Mouse (Mus musculus): ENCODE data around the gene Arrdc2. TPM values are rescaled to one million over a fixed set of nuclear protein-coding genes. Genes with fewer than 3 reads are reported as not detected.
"Not testable (repeated sequence)": the region's sequence is repeated elsewhere in the genome, so short reads cannot be mapped to it uniquely, and the experiment has no call there.

Gene Arrdc2
- total RNA-seq, 2 experiments from 2014 or later, result 27.3 to 62.9 TPM

- peak; percentile 49 for ATAC-seq (replicated peaks; ENCODE audit: low FRiP score, poor library complexity, severe bottlenecking)
Measured at GRCm38 (mm10) chr8:70843214-70843773, 3.8 kb upstream of the Arrdc2 start.

DNA sequence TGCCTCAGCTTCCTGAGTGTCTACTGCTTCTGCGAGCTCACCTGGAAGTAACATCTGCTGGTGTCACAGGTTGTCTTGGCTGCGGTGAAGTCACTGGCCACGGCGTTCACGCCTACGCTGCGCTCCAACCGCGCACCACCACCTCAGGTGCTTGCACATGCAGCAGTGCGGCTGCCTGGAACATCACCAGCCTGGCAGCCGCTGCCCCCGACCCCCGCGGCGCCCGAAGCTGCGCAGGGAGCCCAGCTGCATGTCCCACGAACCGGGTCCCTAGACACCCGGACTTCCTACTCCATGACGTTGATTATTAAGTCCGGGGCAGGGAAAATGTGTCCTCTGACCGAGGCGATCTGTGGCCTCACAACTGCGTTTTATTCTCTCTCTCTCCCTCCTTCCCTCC, 3.0 kb upstream of the Arrdc2 start:
- ATAC-seq (replicated peaks; ENCODE audit: low FRiP score, poor library complexity, severe bottlenecking), result no peak

GRCm38 (mm10) chr8:70841147-70842072, 1.9 kb upstream of the Arrdc2 start:
- ATAC-seq (replicated peaks; ENCODE audit: low FRiP score, poor library complexity, severe bottlenecking), result peak; percentile 35

DNA sequence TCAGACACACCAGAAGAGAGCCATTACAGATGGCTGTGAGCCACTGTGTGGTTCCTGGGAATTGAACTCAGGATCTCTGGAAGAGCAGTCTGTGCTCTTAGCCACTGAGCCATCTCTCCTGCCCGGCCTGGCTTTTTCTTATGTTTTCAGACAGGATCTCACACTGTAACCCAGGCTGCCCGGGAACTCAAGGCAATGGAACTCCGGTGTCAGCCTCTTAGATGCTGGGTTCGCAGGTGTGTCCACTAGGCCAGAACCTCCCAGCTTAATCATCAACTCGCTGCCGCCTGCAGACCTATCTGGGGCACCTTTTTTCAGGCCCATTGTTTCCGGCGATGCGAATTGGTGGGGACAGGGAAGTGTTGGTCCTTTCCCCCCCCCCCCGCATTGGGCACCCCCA, 1.1 kb upstream of the Arrdc2 start:
- no peak for ATAC-seq (replicated peaks; ENCODE audit: low FRiP score, poor library complexity, severe bottlenecking)

DNA sequence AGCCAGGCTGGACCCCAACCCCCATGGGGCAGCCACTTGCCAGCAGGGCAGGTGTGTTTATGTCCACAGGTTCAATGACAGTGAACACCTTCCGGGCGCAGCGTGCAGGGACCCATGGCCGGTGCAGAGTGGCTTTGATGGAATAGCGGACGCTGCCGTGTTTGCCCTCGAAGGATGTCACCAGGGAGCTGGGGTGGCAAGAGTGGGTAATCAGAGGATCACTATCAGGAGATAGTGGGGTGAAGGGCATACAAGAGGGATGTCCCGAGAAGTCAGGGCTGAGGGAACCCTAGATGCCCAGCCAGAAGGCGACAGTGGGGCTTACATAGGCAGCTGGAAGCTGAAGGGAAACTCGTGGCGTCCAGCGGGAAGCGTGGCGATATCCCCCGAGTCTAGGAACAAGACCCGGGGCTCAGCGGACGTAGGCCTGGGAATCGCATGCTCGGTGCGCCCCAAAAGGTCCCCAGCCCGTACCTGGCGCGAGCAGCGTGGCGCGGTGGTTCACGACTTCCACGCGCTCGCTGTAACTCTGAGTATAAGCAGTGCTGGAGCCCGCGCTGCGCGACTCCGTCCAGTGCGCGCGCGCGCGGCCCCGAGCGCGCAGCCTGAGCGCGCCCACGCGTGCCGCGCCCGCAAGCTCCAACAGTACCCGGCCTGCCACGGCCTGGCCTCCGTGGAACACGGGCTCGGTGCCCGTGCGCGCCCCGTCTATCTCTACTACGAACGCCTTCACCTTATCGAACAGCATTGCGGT, 689 bp downstream of the Arrdc2 start:
- peak; percentile 5; the same call in 1 of the 2 replicates for ATAC-seq (replicated peaks; ENCODE audit: low FRiP score, poor library complexity, severe bottlenecking)

DNA sequence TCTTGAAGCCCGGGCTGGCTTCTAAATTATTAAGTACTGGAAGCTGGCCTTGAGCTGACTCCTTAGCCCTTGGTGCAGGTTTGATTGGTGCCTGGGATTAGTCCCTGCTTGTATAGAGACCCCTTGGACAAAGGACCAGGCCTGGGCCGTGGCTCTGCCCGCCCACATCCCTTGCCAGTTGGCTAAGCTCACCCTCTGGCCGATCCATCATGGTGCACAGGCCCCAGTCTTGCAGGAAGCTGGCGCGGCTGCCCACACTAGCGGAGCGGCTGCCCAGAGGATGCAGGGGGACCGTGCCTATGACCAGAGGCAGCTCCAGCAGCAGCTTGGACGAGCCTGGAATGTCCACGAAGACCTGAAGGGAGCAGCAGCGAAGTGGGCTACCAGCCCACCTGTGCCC, 2.9 kb downstream of the Arrdc2 start:
- ATAC-seq (replicated peaks; ENCODE audit: low FRiP score, poor library complexity, severe bottlenecking), result no peak

DNA sequence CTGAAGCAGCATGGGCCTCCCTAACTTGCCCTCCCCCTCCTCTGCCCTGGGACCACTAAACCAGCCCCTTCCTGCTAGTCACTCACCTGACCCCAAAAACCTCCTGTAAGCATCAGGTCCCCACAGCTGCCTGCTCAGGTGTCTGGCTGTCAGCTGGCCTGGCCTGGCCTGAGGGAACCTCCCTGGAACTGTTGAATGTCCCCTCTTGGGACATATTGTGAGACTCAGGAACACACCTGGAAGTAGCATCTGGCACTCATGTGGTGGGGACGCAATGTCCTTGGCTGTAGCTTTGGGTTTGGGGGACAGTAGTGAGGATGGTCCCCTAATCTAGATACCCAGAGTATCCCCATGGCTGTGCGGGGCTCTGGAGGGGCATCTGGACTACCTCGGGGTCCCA, 5.4 kb downstream of the Arrdc2 start:
- no peak for ATAC-seq (replicated peaks; ENCODE audit: low FRiP score, poor library complexity, severe bottlenecking)

DNA sequence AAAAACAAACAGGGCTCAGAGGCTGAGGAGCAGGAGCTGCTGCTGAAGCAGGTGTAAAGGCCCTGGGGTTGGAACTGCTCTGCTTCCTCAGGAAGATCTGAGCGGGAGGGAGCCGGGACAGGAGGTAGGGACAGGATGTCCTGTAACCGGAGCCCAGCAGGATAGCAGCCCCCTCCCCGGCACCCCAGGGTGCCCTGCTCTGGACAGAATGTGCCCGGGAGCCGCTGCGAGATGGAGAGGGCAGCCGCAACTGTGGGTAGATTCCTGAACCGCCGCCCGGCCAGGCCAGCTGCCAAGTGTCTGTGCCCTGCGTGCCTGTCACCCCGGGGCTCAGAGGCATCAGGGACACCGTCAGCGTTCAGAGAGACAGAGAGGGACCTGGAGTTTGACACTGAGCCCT, 6.0 kb downstream of the Arrdc2 start:
- ATAC-seq (replicated peaks; ENCODE audit: low FRiP score, poor library complexity, severe bottlenecking), result peak; percentile 20; the same call in 1 of the 2 replicates

GRCm38 (mm10) chr8:70833018-70833482, 6.5 kb downstream of the Arrdc2 start:
- no peak for ATAC-seq (replicated peaks; ENCODE audit: low FRiP score, poor library complexity, severe bottlenecking)

GRCm38 (mm10) chr8:70832371-70832770, 7.1 kb downstream of the Arrdc2 start:
- ATAC-seq (replicated peaks; ENCODE audit: low FRiP score, poor library complexity, severe bottlenecking), result no peak

DNA sequence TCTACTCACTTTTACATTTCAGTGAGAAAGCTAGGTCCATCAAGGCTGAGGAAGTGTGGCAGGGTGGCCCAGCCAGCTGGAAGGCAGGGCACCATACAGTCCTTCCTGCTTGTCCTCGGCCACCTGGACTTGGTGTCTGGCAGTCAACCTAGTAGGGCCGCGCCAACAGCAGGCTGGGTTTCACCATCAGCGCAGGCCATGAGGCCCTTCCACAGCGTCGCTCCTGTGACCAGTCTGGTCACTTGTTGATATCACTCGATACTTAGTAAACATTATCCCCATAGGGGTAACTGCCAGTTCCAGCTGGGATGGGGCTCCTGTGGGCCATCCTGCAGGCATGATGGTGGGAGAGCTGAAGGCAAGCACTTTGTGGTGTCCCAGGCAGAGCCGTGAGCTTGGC, 8.0 kb downstream of the Arrdc2 start:
- no peak for ATAC-seq (replicated peaks; ENCODE audit: low FRiP score, poor library complexity, severe bottlenecking)

GRCm38 (mm10) chr8:70827796-70828195, 11.7 kb downstream of the Arrdc2 start:
- ATAC-seq (replicated peaks; ENCODE audit: low FRiP score, poor library complexity, severe bottlenecking), result no peak

DNA sequence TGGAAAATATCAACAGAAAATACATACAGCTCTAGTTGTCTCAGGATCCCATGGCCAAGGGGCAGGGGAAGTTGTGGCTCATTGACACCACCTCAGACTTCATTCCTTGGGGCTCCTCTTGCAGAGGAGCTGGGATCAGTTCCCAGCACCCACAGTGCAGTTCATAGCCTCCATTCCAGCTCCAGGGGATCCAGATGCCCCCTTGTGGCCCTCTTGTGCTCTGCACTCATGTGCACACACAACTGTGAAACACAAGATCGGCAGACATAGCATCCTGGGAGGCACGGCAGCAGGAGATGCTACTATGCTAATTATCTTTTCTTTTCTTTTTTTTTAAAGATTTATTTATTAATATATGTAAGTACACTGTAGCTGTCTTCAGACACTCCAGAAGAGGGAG, 12.5 kb downstream of the Arrdc2 start:
- no peak for ATAC-seq (replicated peaks; ENCODE audit: low FRiP score, poor library complexity, severe bottlenecking)

GRCm38 (mm10) chr8:70825816-70826215, 13.7 kb downstream of the Arrdc2 start:
- no peak for ATAC-seq (replicated peaks; ENCODE audit: low FRiP score, poor library complexity, severe bottlenecking)

- no peak for ATAC-seq (replicated peaks; ENCODE audit: low FRiP score, poor library complexity, severe bottlenecking)
Measured at GRCm38 (mm10) chr8:70823802-70824201, 15.7 kb downstream of the Arrdc2 start.

- ATAC-seq (replicated peaks; ENCODE audit: low FRiP score, poor library complexity, severe bottlenecking), result not testable (repeated sequence)
Measured at GRCm38 (mm10) chr8:70822594-70822993, 16.9 kb downstream of the Arrdc2 start.

DNA sequence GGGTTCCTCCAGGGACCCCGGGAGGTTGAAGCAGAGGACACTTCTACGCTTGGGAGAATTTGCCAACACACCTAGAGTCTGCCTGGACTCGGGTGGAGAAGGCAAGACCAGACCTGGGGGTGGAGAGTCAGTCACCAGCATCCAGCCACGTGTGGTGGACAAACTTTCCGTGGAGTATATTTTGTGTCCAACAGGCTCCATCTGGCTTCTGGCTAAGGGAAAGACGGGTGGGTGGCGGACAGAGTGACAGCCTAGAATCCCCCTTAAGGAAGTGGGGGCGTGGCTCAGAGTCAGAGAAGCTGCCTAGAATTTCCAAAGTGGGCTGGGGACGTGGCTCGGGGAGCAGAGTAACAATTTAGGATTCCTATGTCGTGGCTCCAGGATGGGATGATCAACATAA, 17.5 kb downstream of the Arrdc2 start:
- ATAC-seq (replicated peaks; ENCODE audit: low FRiP score, poor library complexity, severe bottlenecking), result 0 out of 2 replicates have a peak, but pooled peaks have one; percentile 13

DNA sequence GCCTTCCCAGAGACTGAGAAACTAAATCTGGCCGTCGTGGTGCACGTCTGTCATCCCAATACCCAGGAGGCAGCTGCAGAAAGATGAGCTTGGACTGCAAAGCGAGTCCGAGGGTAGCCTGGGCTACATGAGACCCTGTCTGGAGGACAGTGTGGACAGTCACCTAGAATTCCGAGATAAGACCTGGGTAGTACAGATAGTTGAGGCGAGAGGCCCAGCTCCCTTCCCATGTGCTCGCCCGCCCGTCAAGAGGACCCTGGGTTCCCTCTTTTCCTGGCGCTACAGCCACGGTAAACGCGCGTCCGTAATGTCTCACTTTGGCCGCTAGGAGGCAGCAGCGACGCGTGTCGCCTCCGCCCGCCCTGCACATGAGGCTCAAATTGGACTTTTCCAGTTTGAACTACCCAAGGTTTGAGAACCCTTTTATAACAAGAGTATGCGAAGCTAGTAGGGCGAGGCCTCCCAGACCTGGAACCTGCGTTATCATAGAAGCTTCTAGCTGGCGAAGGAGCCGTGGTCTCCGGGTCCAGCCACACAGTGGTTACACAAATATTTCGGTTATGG, 18.0 kb downstream of the Arrdc2 start:
- peak; percentile 80 for ATAC-seq (replicated peaks; ENCODE audit: low FRiP score, poor library complexity, severe bottlenecking)

DNA sequence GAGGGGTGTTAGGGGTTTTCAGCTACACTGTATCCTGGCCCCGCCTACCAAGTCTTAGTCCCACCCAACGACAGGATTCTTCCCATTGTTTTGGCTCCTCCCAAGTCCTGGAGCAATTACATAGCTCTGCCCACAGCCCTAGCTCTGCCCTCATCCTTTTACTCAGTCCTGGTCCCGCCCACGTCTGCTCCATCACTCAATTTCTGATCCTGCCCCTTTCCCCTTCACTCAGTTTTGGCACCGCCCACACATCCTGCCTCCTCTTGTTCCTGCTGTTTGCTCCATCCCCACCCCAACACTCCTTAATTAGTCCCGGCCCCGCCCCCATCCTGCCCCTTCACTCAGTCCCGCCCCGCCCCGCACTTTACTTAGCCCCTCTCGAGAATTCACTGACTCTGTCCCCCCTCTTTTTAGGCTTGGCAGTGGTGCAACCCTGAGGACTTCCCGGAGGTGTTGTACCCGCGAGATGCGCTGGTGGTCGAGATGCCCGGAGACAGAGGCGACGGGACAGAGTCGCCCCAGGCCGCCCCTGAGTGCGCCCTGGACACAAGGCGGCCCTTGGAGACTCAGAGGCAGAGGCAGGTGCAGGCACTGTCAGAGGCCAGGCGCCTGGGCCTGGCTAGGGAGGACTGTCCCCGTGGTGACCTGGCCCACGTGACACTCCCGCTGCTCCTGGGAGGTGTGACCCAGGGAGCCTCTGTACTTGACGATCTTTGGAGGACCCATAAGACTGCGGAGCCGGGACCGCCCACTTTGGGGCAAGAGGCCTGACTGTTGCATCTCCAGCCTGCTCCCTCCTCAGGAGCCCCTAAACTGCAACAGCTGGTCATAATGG, 19.2 kb downstream of the Arrdc2 start:
- ATAC-seq (replicated peaks; ENCODE audit: low FRiP score, poor library complexity, severe bottlenecking), result 0 out of 2 replicates have a peak, but pooled peaks have one; percentile 5

Measured in erythroid progenitor cell, adult 5-6 weeks (primary cell).